Mouse (Mus musculus): Measurements from ENCODE around the gene Sctr.
A peak's percentile ranks its signal among the peaks of the same experiment; 100 is the strongest.

Sctr gene

DNA sequence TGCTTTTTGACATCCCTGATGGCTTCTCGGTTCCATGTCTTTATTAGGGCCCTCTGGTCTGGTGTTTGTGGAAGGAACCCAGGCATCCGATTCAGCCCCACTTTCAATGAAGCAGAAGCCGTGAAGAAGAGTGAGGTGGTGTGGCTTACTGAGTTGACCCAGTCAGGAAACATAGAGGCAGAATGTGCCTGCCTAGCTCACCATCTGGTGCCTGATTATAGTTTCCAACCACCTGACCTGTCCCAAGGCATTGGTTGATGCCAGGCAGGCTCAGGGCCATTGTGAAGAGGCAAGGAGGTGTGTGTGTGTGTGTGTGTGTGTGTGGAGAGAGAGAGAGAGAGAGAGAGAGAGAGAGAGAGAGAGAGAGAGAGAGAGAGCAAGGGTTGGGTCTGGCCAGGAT is 23.8 kb downstream of the Sctr start:
- DNase-seq = no peak

DNA sequence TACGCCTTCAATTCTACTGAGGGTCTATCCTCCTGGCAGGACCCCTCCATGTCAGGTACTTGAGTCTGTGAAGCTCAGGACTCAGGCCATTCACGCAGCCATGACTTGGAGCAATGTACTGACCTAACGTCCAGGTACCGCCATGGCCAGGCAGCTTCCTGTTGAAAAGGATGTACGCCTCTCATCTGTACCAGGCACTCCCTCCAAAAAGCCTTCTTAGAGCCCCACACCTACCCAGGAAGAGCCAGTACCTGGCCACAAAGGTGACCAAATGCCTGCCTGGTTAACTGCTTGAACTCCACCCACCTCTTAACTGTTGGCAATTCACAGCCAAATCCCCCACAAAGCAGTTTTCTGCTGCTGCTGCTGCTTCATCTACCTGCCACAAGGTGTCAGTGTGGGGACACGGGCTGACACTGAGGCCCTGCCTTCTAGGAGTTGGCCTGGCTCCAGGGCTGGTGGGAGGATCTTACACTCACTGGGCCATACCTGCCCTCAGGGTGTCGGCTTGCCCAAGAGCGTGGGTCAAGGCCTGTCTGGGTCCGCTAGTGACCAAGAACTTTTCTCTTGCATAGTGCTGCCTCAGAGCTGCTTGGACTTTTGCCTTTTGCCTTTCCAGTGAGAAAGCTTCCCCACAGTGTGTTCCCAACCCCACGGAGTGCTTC is 26.2 kb downstream of the Sctr start:
- DNase-seq = peak; percentile 50

DNA sequence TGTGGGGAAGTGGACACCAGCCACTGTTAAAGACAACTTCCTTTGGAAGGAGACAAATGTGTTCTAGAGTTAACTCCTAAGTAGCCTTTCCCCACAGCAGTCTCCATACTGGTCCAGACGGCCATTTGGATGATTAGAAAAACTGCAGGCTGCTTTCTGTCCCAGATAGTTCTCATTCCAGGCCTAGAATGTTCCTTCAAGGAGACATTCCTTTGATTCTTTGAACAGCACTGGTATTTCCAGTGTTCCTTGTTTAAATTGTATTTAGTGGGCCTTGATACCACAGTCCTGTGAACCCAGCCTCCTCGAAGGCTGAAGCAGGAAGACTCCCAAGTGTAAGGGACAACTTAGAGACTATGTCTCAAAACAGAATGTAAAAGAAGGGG is 26.8 kb downstream of the Sctr start:
- no peak for DNase-seq

DNA sequence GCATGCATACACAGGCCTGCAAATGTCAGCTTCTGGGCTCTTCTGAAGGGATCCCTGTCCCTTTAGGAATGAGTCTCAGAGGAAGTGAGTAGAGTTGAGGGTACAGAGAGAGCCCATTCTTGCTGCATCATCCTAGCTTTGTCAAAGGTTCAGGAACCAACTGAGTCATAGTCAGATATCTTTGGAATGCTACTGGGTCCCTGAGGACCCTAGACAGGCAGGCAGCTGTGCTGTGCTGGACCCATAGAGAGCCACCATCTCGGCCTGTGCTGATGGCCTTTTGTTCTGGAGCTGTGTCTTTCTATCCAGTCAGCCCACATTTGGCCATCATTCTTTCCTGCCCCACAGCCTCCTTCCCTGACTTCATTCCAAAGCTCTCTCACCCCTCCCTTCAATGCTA is 28.1 kb downstream of the Sctr start:
- DNase-seq = no peak

DNA sequence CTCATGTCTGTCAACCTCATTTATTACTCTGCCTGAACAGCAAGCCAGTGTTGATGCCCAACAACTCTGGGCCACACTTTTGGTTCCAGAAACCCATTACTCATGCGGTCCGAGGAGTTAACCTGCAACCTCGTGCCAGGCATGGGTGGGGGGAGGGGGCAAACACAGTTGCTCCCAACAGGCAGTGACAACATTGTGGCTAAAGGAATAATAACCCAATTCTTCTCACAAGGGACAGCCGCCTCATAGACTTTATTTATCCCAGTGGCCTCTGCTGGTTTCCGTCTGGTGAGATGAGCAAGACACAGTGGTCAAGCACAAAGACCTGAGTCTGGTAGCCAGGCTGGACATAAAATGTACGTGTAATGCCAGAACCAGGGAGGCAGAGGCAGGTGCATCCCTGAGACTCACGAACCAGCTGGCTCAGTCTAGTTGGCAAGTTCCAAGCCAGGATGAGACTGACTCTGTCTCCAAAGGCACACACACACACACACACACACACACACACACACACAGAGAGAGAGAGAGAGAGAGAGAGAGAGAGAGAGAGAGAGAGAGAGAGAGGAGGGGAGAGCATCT is 28.9 kb downstream of the Sctr start:
- DNase-seq = no peak

DNA sequence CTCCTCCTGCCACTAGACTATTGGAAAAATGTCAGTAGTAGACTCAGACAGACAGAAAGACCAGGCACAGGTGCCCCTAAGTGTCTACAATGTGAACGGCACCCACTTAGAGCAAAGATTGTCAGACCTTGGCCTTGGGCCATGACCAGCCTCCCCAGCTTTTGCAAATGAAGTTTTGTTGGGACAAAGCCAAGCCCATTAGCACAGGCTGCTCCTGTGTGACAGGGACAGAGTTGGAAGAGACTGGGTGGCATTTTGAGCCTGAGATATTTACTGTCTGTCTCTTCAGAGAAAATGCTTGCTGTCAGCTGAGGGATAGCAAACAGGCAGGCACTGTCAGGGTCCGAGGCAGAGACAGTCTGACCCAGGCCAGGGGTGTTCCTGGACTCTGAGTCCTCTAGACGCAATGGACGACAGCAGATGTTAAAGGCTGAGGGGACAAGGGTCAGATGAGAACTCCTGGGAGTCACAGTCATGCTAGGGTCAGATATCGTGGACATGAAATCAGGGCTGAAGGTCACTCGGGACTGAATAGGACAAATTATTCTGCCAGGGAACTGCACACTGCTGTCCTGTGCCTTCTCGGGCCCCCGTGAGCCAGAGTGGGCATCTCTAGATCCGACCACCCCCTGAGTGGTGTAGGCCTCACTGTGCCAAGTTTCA is 30.5 kb downstream of the Sctr start:
- no peak for DNase-seq

DNA sequence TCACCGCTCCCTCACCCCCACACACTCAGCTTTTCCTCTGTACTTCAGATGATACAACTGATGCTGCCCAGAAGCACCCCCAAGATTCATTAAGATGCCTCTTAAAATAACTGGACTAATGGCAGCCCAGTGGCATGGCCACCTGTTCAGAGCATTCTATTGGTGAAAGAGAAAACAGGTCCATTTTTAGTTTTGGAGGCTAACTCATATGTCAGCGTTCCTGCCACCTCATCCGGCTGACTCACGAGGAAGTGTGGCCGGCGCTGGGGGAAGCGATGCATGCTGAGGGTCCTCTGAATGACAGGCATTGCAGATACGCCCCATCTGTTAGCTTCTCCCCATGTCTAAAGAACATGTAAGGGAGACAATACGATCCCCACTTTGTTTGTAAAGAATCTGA is 31.9 kb downstream of the Sctr start:
- DNase-seq = no peak

DNA sequence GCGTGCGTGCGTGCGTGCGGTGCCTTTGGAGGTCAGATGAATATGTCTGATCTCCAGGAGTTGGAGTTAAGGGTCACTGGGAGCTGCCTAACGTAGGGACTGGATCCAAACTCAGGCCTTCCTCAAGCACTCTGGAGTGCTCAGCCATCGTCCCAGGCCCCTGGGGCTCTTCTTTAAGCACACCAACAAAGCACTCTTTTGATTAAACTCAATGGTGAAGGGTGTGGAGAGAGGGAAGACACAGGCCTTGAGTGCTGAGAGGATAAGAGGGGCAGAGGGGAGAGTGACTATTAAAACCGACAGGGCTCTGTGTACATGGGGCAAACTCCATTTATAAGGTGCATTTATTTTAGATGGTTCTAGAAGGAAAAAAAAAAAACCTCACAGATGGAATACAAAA is 35.7 kb downstream of the Sctr start:
- no peak for DNase-seq

DNA sequence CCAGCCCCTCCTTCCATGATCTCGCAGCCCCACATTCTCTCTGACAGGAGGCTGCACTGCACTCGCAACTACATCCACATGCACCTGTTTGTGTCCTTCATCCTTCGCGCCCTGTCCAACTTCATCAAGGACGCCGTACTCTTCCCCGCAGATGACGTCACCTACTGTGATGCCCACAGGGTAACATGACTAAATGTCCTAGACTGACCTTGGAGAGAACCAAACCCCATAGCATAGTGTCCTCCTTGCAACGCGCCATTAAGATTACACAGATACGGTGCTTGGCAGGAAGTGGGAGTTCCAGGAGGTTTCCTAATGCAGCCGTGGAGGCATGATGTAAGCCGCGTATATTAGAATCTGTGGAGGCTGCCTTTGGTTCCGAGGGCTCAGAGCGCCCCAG is 37.9 kb downstream of the Sctr start:
- no peak for DNase-seq

DNA sequence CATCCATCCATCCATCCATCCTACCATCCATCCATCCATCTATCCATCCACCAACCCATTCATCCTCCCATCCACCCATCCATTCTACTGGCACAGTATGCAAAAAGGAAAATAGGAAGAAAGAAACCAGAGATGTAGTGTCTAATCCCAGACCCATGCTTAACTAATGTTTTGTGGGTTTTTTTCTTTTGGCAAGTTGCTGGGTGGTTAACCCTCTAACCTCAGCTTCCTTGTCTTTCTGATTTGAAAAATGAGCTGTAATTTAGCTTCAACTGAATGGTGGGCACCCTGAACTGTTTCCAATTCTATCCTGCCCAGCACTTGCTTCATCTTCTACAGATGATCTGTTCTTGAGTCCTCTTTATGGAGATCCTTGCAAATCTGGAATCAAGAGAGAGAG is 40.6 kb downstream of the Sctr start:
- DNase-seq = no peak

DNA sequence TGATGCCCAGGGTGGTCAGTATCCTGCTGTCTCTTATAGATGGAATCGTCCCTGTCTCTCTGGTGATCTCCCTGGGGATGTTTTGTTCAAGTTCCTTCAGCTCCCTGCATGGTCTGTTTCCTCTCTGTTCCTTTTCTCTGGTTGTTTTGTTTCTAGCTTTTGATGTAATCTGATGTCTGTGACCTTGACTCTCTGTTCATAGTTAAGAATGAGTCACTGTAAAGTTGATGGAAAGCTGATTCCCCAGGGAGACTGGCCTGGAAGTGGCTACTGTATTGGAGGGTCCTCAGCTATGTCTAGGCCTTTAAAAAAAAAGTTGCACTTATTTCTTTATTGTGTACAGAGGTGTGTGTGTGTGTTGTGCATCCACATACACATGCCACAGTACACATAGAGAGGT is 44.4 kb downstream of the Sctr start:
- no peak for DNase-seq

DNA sequence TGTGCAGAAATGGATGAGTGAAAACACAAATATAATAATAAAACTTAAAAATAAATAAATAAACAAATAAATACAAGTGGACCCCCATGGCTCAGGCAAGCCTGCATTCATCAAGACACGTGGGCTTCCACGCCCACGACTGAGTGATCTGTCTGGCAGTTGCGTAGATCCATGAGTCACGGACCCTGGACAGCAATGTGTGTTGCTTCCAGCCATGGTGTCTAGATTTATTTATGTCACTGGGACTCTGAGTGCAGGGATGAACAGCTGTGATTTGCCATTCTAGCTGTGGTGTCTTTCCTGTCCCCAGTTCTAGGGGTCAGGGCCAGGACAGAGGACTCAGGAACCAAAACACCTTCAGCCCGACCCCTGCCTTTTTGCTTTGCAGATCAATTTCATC is 48.3 kb downstream of the Sctr start:
- no peak for DNase-seq

DNA sequence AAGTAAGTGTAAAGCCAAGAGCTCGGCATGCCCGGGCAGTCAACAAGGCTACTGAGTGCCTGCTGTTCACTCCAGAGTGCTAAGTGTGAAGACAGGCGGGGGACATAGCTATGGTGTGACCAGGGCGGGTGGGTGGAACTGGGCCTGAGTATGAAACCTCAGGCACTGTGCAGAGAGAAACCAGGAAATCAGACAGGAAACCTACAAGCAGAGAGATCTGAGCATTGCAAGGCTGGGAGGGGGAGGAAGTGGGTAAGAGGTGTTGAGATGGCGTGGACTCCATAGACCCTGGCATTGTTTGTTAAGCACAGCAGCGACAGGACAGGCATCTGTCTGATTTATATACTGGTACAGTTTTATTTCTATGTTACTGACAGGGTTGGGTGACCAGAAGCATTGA is 48.8 kb downstream of the Sctr start:
- DNase-seq = peak; percentile 40

DNA sequence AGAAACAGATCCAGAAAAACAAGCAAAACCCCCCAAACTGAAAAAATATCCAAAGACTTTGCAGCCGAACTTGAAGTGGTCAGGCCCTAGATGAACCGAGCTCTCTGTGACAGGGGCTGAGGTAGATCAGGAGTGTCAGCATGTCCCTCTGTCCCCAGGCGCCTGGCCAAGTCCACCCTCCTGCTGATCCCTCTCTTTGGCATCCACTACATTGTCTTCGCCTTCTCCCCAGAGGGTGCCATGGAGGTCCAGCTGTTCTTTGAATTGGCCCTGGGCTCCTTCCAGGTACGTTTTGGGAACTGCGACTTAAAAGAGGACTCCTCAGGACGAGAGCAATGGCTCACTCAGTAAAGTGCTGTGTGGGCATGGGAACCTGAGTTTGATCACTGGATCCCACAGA is 49.5 kb downstream of the Sctr start:
- no peak for DNase-seq

DNA sequence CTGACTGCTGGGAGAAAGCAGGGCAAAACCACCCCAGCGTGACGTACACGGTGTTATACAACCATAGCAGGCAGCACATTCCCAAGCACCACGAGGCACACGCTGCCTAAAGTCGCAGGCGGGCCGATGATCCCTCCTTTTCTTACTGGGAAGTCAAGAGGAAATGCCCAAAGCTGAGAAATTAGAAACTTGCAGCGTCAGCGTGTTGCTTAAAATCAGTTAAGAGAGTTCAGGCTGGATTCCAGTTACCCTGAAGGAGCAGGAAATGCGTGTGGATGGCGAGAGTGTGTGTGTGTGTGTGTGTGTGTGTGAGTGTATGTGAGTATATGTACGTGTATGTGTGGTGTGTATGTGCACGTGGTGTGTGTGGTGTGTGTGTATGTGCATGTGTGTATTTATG is 50.4 kb downstream of the Sctr start:
- no peak for DNase-seq

DNA sequence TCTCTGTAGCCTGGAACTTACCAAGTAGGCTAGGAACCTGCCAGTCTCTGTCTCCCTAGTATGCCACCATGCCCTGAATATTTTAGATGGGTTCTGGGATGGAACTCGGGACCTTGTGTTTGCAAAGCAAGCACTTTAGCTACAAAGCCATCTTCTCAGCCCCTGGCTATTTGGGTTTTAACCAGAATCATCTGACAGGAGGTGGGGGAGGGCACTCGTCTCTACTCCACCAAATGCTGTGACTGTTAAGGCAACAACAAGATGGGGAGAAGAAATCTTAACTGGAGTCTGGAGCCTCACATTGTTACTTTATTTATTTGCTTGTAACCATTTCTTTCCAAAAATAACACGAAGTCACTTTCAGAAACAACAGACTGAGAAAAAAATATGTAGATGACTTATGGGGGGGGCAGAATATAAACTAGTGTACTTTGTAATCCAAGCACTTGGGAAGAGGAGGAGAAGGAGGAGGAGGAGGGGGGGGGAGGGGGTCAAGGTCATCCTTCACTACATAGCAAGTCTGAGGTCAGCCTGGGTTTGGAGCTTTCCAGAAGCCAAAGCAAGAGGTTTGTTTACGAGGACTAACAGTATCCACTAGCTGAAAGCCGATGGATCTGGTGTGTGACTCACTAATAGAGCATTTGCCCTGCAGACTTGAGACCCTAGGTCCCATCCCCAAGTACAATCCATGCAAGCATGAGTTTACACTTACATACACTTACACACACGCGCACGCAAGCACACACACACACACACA is 51.2 kb downstream of the Sctr start:
- DNase-seq = no peak

DNA sequence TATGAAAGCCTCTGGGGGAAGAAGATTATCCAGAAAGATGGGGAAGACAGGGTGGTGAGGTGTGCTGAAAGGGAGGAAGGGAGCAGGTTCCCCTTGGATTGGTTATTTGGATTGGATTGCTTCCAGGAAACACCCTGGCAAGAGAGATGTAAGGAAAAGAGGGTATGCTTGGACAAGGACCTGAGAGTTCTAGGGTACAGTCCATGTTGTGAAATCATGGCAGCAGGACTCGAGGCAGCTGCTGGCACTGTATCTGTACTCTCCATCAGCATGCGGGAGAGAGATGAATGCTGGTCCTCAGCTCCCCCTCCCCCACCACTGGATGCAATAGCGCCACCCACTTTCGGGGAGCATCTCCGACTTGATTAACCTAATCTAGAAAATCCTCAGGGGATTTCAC is 54.0 kb downstream of the Sctr start:
- DNase-seq = no peak

DNA sequence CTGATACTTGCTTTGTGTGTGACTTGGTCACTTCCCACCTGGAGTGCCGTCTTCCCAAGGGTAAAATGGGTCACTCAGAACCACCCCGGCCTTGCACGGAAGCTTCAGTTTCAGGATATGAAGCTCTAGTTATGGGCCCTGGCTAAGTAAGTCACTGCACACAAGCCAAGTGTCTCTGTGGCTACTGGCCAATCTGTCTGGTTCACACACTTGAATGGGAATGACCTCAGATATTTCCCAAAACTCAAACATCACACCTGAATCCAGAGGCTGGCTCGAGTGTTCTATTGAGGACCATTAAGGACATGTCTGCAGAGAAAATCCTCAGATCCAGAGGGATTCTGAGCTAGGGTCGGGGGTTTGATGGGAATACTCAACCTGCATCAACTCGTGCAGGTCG is 55.5 kb downstream of the Sctr start:
- DNase-seq = no peak

DNA sequence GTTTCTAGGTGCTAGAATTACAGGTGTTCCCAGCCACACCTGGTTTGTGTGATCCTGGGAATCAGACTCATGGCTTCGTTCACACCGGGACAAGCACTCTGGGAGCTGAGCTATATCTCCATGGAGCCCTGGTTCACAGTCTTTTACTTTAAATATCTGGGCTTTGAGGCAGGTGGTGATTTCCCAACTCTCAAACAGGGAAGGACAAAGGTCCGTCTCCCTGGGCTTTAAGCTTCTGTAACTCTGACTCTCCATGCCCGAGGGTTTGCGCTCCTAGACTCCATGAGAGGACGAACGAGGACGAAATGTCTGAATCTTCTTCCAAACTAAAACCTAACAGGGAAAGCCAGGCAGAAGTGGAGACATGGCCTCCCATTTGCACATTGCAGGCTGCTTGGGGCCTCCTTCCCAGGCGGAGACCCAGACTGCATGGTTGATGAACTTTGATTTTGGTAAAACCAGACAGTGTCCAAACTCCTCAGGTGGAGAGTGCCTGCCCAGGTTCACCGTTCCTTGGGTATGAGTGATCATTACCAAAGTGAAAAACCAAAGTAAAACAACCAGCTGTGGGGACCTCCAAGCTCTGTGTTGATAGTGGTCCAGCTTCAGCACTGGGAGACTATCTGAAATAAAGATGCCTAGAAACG is 57.5 kb downstream of the Sctr start:
- DNase-seq = no peak

DNA sequence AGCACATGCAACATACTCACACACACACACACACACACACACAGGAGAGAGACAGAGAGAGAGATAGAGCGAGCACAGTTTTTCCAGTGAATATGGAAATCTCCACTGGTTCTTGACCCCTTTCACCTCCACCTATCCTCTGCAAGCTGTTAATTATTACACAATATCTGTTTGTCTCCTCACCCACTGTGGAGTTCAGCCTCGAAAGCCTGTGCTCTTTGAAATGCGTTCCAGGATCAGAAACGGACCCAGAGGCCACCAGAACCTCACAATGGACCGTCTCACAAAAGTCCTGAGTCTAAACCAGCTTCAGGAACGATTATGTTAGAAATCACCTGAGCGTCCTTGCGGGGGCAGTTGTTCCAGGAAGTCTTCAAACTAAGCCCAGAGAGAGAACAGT is 59.5 kb downstream of the Sctr start:
- no peak for DNase-seq

DNA sequence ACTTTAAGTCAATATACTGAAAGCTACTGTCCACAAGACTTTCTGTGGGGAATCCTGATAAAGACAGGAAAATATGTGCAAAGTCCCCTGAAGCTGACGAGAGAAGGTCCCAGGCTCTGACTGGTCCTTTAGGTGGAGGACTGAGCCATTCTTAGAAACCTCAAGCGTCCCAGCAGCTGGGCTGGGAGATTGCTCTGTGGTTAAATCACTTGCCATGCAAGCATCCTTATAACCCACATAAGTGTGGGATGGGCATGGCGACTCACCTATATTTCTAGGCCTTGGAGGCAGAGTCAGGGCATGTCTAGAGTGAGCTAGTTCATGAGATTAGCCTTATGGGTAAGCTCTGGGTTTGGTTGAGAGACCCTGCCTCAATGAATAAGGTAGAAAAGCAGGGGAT is 59.9 kb downstream of the Sctr start:
- no peak for DNase-seq

DNA sequence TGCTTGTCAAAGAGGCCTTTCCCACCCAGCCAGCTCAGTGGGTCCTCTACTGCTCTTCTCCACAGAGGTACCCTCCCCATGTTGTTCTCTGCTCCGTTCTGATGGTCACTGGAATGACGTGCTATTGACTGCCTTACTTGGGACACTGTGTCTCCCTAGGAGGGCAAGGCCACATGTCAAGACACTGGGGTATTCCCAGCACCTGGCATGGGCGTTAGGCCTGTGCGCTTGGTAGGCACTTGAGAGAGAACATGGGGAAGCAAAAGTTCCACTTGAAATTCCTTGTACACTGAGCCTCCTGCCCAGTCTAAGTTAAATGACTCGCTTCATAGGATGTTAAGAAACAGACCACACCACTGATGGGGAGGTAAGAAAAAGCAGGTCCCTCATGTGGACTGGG is 62.4 kb downstream of the Sctr start:
- no peak for DNase-seq

DNA sequence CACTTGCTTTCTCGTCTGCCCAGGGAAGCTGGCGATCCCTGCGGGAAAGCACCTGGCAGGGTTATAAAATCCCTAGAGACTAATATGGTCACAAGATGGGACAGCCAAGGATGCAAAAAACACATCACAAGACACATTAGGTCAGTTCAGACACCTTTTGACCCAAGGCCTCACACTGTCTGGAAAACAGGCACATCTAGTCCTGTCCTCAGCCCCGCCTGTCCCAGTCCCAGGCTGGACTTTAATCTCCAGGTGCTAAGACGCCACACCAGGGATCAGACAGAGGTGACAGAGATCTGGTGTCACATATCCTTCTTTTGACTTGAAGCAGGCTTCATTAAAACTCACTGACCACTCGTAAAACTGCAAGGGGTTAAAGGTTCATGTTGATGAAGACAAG is 63.5 kb downstream of the Sctr start:
- no peak for DNase-seq

DNA sequence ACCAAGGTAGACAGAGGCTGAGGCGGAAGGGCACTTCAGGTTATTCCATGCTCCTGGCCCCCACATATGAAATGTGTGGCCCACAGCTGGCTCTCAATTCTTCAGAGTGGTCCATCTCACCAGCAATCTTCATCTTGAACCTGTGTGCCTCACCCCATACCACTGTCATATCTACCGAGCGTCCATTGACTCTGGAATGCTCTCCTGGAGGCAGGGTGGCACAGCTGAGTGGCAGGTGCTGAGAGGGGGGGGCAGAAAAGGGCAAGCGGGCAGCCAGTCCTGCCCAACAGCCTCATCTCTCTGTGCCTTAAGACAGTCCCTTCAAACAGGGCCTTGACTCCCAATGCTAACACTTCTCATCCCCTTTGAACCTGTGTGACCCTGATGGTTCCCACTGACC is 64.4 kb downstream of the Sctr start:
- no peak for DNase-seq

Data from thymus, postnatal 25 days (tissue).